ENCODE assay signal across 26 mouse cellular contexts in genomic region chr6:42247981-42248380, GRCm38 (mm10). TPM values are rescaled to one million over a fixed set of nuclear protein-coding genes. Genes with fewer than 3 reads are reported as not detected.
DNase-seq lines count a peak whose midpoint lies in the region; ATAC-seq lines count a peak whose summit lies in the region.
"Had no signal": no experiment of that assay in that cellular context is flagged by ENCODE, and none has a peak within 500 bp of the region (broad histone marks: within the 10 kb centered on the region; RNA-seq: fewer than 3 reads in every experiment).

No protein-coding gene starts in this region.

- H3K4me2 ChIP-seq in forebrain, embryonic 14.5 days (ENCODE audit: low read length) = no peak overlapping the region
- H3K4me2 ChIP-seq in forebrain, embryonic 12.5 days = no peak overlapping the region
- H3K4me2 ChIP-seq in kidney, embryonic 15.5 days = 0 out of 2 replicates have a peak overlapping the region, but pooled peaks have one; percentile 42
- H3K4me2 ChIP-seq in forebrain, embryonic 16.5 days (ENCODE audit: low read length) = no peak overlapping the region
- peak overlapping the region; percentile 26 for H3K4me2 ChIP-seq in midbrain, embryonic 15.5 days
- H3K4me2 ChIP-seq: heart, embryonic 13.5 days had no signal

- H3K9ac ChIP-seq in forebrain, embryonic 14.5 days (ENCODE audit: low read length) = no peak overlapping the region
- no peak overlapping the region for H3K9ac ChIP-seq in forebrain, embryonic 12.5 days
- no peak overlapping the region for H3K9ac ChIP-seq in kidney, embryonic 15.5 days
- H3K9ac ChIP-seq in forebrain, embryonic 16.5 days (replicated peaks; ENCODE audit: low read depth, low read length) = no peak overlapping the region
- no peak overlapping the region for H3K9ac ChIP-seq in midbrain, embryonic 15.5 days
- H3K9ac ChIP-seq: heart, embryonic 13.5 days had no signal

- no peaks in the 10 kb centered on the region for H3K9me3 ChIP-seq in forebrain, embryonic 14.5 days (replicated peaks; ENCODE audit: control insufficient read depth, low read length)
- no peaks in the 10 kb centered on the region for H3K9me3 ChIP-seq in forebrain, embryonic 12.5 days
- no peaks in the 10 kb centered on the region for H3K9me3 ChIP-seq in kidney, embryonic 15.5 days (replicated peaks)
- H3K9me3 ChIP-seq in forebrain, embryonic 16.5 days (ENCODE audit: control insufficient read depth, low read length) = no peaks in the 10 kb centered on the region
- no peaks in the 10 kb centered on the region for H3K9me3 ChIP-seq in midbrain, embryonic 15.5 days
- H3K9me3 ChIP-seq: G1E; heart, embryonic 13.5 days had no signal

- ATAC-seq in forebrain, embryonic 14.5 days = no peak
- no peak for ATAC-seq in forebrain, embryonic 12.5 days (ENCODE audit: low FRiP score)
- ATAC-seq in kidney, embryonic 15.5 days (replicated peaks; ENCODE audit: low FRiP score) = no peak
- ATAC-seq in forebrain, embryonic 16.5 days = peak; percentile 63
- no peak for ATAC-seq in midbrain, embryonic 15.5 days (replicated peaks)
- ATAC-seq: activated CD4-positive, CD25-positive, alpha-beta regulatory T cell, adult 4 months had no signal

- H3K27me3 ChIP-seq in forebrain, embryonic 14.5 days (replicated peaks; ENCODE audit: control insufficient read depth, insufficient read depth, low read length) = no peaks in the 10 kb centered on the region
- peaks cover 14% of the 10 kb centered on the region for H3K27me3 ChIP-seq in forebrain, embryonic 12.5 days
- no peaks in the 10 kb centered on the region for H3K27me3 ChIP-seq in kidney, embryonic 15.5 days
- H3K27me3 ChIP-seq in forebrain, embryonic 16.5 days (replicated peaks; ENCODE audit: control insufficient read depth, insufficient read depth, low read length) = no peaks in the 10 kb centered on the region
- 0 out of 2 replicates have a peak, but pooled peaks cover 6% of the 10 kb centered on the region for H3K27me3 ChIP-seq in midbrain, embryonic 15.5 days (replicated peaks)

- no peak overlapping the region for H3K27ac ChIP-seq in forebrain, embryonic 14.5 days (ENCODE audit: low read depth, low read length)
- H3K27ac ChIP-seq in forebrain, embryonic 12.5 days = no peak overlapping the region
- no peak overlapping the region for H3K27ac ChIP-seq in kidney, embryonic 15.5 days
- H3K27ac ChIP-seq in forebrain, embryonic 16.5 days (ENCODE audit: low read length) = no peak overlapping the region
- no peak overlapping the region for H3K27ac ChIP-seq in midbrain, embryonic 15.5 days
- H3K27ac ChIP-seq: heart, embryonic 13.5 days; left cerebral cortex, adult 2 months had no signal

- no peaks in the 10 kb centered on the region for H3K4me1 ChIP-seq in forebrain, embryonic 14.5 days (ENCODE audit: control insufficient read depth, insufficient read depth, low read length)
- H3K4me1 ChIP-seq in forebrain, embryonic 12.5 days = no peaks in the 10 kb centered on the region; the same call in 1 of the 2 replicates
- peaks cover 18% of the 10 kb centered on the region for H3K4me1 ChIP-seq in kidney, embryonic 15.5 days
- H3K4me1 ChIP-seq in forebrain, embryonic 16.5 days (replicated peaks; ENCODE audit: control insufficient read depth, insufficient read depth, low read length) = peaks cover 12% of the 10 kb centered on the region; the same call in 1 of the 2 replicates
- H3K4me1 ChIP-seq in midbrain, embryonic 15.5 days = peaks cover 6% of the 10 kb centered on the region

- 70% methylated on average over 1 of the region's 1 CpGs for WGBS in forebrain, embryonic 14.5 days
- 84% methylated on average over 1 of the region's 1 CpGs for WGBS in forebrain, embryonic 12.5 days
- 97% methylated on average over 1 of the region's 1 CpGs for WGBS in kidney, embryonic 15.5 days
- WGBS in forebrain, embryonic 16.5 days = 57% methylated on average over 1 of the region's 1 CpGs
- WGBS in midbrain, embryonic 15.5 days = 86% methylated on average over 1 of the region's 1 CpGs

- H3K4me3 ChIP-seq in forebrain, embryonic 14.5 days (ENCODE audit: low read depth, low read length) = no peak overlapping the region
- H3K4me3 ChIP-seq in forebrain, embryonic 12.5 days (replicated peaks) = no peak overlapping the region
- H3K4me3 ChIP-seq in kidney, embryonic 15.5 days (replicated peaks) = no peak overlapping the region
- no peak overlapping the region for H3K4me3 ChIP-seq in forebrain, embryonic 16.5 days (replicated peaks; ENCODE audit: low read length)
- peak overlapping the region; percentile 17; the same call in 1 of the 2 replicates for H3K4me3 ChIP-seq in midbrain, embryonic 15.5 days
- H3K4me3 ChIP-seq: heart, embryonic 13.5 days; left cerebral cortex, adult 2 months had no signal

- peak; percentile 70 for DNase-seq in forebrain, embryonic 14.5 days (ENCODE audit: low spot score)
- DNase-seq in kidney, adult 11 months = no peak
- no peak for DNase-seq in ovary, postnatal 36 days (ENCODE audit: low spot score)
- no peak for DNase-seq in urinary bladder, adult 18-20 months (ENCODE audit: low spot score in 2 of 2)
- DNase-seq: adrenal gland, postnatal 14 days; cerebellum, adult 11 months; cerebellum, postnatal 10 days; embryo, embryonic 11 days; kidney, adult 2 months; kidney, postnatal 4 days; layer of hippocampus, adult 9-11 months; left cerebral cortex, postnatal 4 days; liver; lung, postnatal 10 days; thymus, adult 2 months had no signal

- no peaks in the 10 kb centered on the region for H3K36me3 ChIP-seq in forebrain, embryonic 14.5 days (ENCODE audit: control insufficient read depth, insufficient read depth, low read length)
- no peaks in the 10 kb centered on the region for H3K36me3 ChIP-seq in forebrain, embryonic 12.5 days (replicated peaks)
- no peaks in the 10 kb centered on the region for H3K36me3 ChIP-seq in kidney, embryonic 15.5 days
- H3K36me3 ChIP-seq in forebrain, embryonic 16.5 days (ENCODE audit: control insufficient read depth, insufficient read depth) = no peaks in the 10 kb centered on the region
- H3K36me3 ChIP-seq in midbrain, embryonic 15.5 days (replicated peaks) = no peaks in the 10 kb centered on the region
- H3K36me3 ChIP-seq: G1E; heart, embryonic 13.5 days had no signal

RNA-seq across cellular contexts. Expression of gene Gstk1, which starts 2.2 kb away (rescaled TPM):
- 9.9 and 13.1 TPM in 2 replicates for polyA plus RNA-seq in forebrain, embryonic 14.5 days (2014; fragmentation: Nextera tagmentation; extraction: Ambion mirVana)
- 11.8 and 12.8 TPM in 2 replicates for polyA plus RNA-seq in forebrain, embryonic 12.5 days (2016; fragmentation: Nextera tagmentation; extraction: Ambion mirVana)
- polyA plus RNA-seq in kidney, embryonic 15.5 days (2015; fragmentation: Nextera tagmentation; extraction: Ambion mirVana) = 31.0 and 33.4 TPM in 2 replicates
- polyA plus RNA-seq in forebrain, embryonic 16.5 days (2015; fragmentation: Nextera tagmentation; extraction: Ambion mirVana) = 8.2 and 10.1 TPM in 2 replicates
- polyA plus RNA-seq in midbrain, embryonic 15.5 days (2015; fragmentation: Nextera tagmentation; extraction: Ambion mirVana) = 8.7 and 10.1 TPM in 2 replicates
- polyA plus RNA-seq: G1E had no signal

RNA-seq across cellular contexts. Expression of gene Tmem139, which starts 13.8 kb away (rescaled TPM):
- not detected in 2 replicates for polyA plus RNA-seq in forebrain, embryonic 14.5 days (2014; fragmentation: Nextera tagmentation; extraction: Ambion mirVana)
- 0.17 TPM in 1 of 2 replicates, not detected in the other for polyA plus RNA-seq in forebrain, embryonic 12.5 days (2016; fragmentation: Nextera tagmentation; extraction: Ambion mirVana)
- polyA plus RNA-seq in kidney, embryonic 15.5 days (2015; fragmentation: Nextera tagmentation; extraction: Ambion mirVana) = 3.0 and 3.1 TPM in 2 replicates
- 0.21 and 0.24 TPM in 2 replicates for polyA plus RNA-seq in forebrain, embryonic 16.5 days (2015; fragmentation: Nextera tagmentation; extraction: Ambion mirVana)
- not detected in 2 replicates for polyA plus RNA-seq in midbrain, embryonic 15.5 days (2015; fragmentation: Nextera tagmentation; extraction: Ambion mirVana)
- polyA plus RNA-seq: activated CD4-positive, CD25-positive, alpha-beta regulatory T cell, adult 4 months; G1E had no signal

RNA-seq across cellular contexts. Expression of gene Casp2, which starts 16.8 kb away (rescaled TPM):
- polyA plus RNA-seq in forebrain, embryonic 14.5 days (2014; fragmentation: Nextera tagmentation; extraction: Ambion mirVana) = 61.3 and 65.4 TPM in 2 replicates
- 74.0 and 79.8 TPM in 2 replicates for polyA plus RNA-seq in forebrain, embryonic 12.5 days (2016; fragmentation: Nextera tagmentation; extraction: Ambion mirVana)
- 57.0 and 60.0 TPM in 2 replicates for polyA plus RNA-seq in kidney, embryonic 15.5 days (2015; fragmentation: Nextera tagmentation; extraction: Ambion mirVana)
- 62.1 and 72.2 TPM in 2 replicates for polyA plus RNA-seq in forebrain, embryonic 16.5 days (2015; fragmentation: Nextera tagmentation; extraction: Ambion mirVana)
- polyA plus RNA-seq in midbrain, embryonic 15.5 days (2015; fragmentation: Nextera tagmentation; extraction: Ambion mirVana) = 45.9 and 47.7 TPM in 2 replicates

RNA-seq across cellular contexts. Expression of gene Tas2r144, which starts 32.9 kb away (rescaled TPM):
- not detected in 2 replicates for polyA plus RNA-seq in forebrain, embryonic 14.5 days (2014; fragmentation: Nextera tagmentation; extraction: Ambion mirVana)
- not detected in 2 replicates for polyA plus RNA-seq in forebrain, embryonic 12.5 days (2016; fragmentation: Nextera tagmentation; extraction: Ambion mirVana)
- not detected in 2 replicates for polyA plus RNA-seq in kidney, embryonic 15.5 days (2015; fragmentation: Nextera tagmentation; extraction: Ambion mirVana)
- not detected in 2 replicates for polyA plus RNA-seq in forebrain, embryonic 16.5 days (2015; fragmentation: Nextera tagmentation; extraction: Ambion mirVana)
- polyA plus RNA-seq in midbrain, embryonic 15.5 days (2015; fragmentation: Nextera tagmentation; extraction: Ambion mirVana) = not detected in 2 replicates
- polyA plus RNA-seq: activated CD4-positive, CD25-positive, alpha-beta regulatory T cell, adult 4 months; G1E; gonadal fat pad, adult 2 months; heart, embryonic 13.5 days; kidney, adult 2 months; liver, embryonic 16.5 days; stomach, embryonic 16.5 days; thymus, adult 2 months had no signal

RNA-seq across cellular contexts. Expression of gene Clcn1, which starts 38.5 kb away (rescaled TPM):
- 1.3 and 1.6 TPM in 2 replicates for polyA plus RNA-seq in forebrain, embryonic 14.5 days (2014; fragmentation: Nextera tagmentation; extraction: Ambion mirVana)
- 1.7 and 2.2 TPM in 2 replicates for polyA plus RNA-seq in forebrain, embryonic 12.5 days (2016; fragmentation: Nextera tagmentation; extraction: Ambion mirVana)
- polyA plus RNA-seq in kidney, embryonic 15.5 days (2015; fragmentation: Nextera tagmentation; extraction: Ambion mirVana) = 0.18 and 0.28 TPM in 2 replicates
- 1.6 and 2.0 TPM in 2 replicates for polyA plus RNA-seq in forebrain, embryonic 16.5 days (2015; fragmentation: Nextera tagmentation; extraction: Ambion mirVana)
- 1.7 and 2.6 TPM in 2 replicates for polyA plus RNA-seq in midbrain, embryonic 15.5 days (2015; fragmentation: Nextera tagmentation; extraction: Ambion mirVana)
- polyA plus RNA-seq: activated CD4-positive, CD25-positive, alpha-beta regulatory T cell, adult 4 months; G1E had no signal

Comparison
In these comparisons a context has a peak if more than half of its experiments do, and no peak if none do; other contexts are left out.
1. H3K4me2 ChIP-seq: peak in kidney, embryonic 15.5 days (single experiment) and midbrain, embryonic 15.5 days (single experiment); none in forebrain, embryonic 14.5 days (single experiment), forebrain, embryonic 12.5 days (single experiment) and forebrain, embryonic 16.5 days (single experiment).